Mouse (Mus musculus) lung, postnatal 0 days (tissue): ENCODE measurements around the gene Iqsec1. TPM values are rescaled to one million over a fixed set of nuclear protein-coding genes. Genes with fewer than 3 reads are reported as not detected.

Experiments used
- ATAC-seq: fragments of 200-750 bp; cut with Nextera tagmentation; 2 replicates; pipeline ENCODE4 v1.8.0; 2017; ENCODE audit warnings: moderate library complexity
- DNase-seq: peaks from one replicate; pipeline ENCODE4 v3.0.0-alpha.2; 2016; ENCODE audit warnings: low spot score
- H3K27ac ChIP-seq: fragments of 300-500 bp; sonication (generic); 2 replicates; pipeline ENCODE4 v1.5.1; 2014; ENCODE audit warnings: antibody characterized with exemption, mild to moderate bottlenecking, low read length, mixed read lengths
- H3K27me3 ChIP-seq: fragments of 300-500 bp; sonication (generic); replicated peaks from 2 replicates; pipeline ENCODE4 v1.6.1; 2014; ENCODE audit warnings: low read length, mixed read lengths; ENCODE audit not compliant: insufficient read depth
- H3K36me3 ChIP-seq: fragments of 300-500 bp; sonication (generic); 2 replicates; pipeline ENCODE4 v1.6.1; 2014; ENCODE audit warnings: low read length, mixed read lengths; ENCODE audit not compliant: insufficient read depth
- H3K4me1 ChIP-seq: fragments of 300-500 bp; sonication (generic); 2 replicates; pipeline ENCODE4 v1.6.1; 2014; ENCODE audit warnings: antibody characterized with exemption, low read depth, low read length, mixed read lengths; ENCODE audit not compliant: insufficient read depth
- H3K4me2 ChIP-seq: fragments of 300-500 bp; sonication (generic); replicated peaks from 2 replicates; pipeline ENCODE4 v1.6.1; 2014; ENCODE audit warnings: low read depth, mild to moderate bottlenecking, low read length, moderate library complexity, mixed read lengths
- H3K4me3 ChIP-seq: fragments of 300-500 bp; sonication (generic); 2 replicates; pipeline ENCODE4 v1.5.1; 2014; ENCODE audit warnings: low read depth, low read length
- H3K9ac ChIP-seq: fragments of 300-500 bp; sonication (generic); replicated peaks from 2 replicates; pipeline ENCODE4 v1.6.1; 2014; ENCODE audit warnings: low read depth, mild to moderate bottlenecking
- H3K9me3 ChIP-seq: fragments of 300-500 bp; sonication (generic); 2 replicates; pipeline ENCODE4 v1.6.1; 2016; ENCODE audit warnings: low read length, mixed read lengths
- CTCF ChIP-seq: IDR thresholded peaks from 2 replicates; pipeline ENCODE4 v1.5.1; 2016; ENCODE audit warnings: antibody characterized with exemption, mild to moderate bottlenecking
- EP300 ChIP-seq: IDR thresholded peaks from 2 replicates; pipeline ENCODE4 v1.6.1; 2016; ENCODE audit warnings: antibody characterized with exemption, mild to moderate bottlenecking, control low read depth
- WGBS: fragments of 180-500 bp; shearing (Covaris S2); extraction: QIAGEN DNeasy Blood & Tissue Kit; methylation state at CpG from one replicate; pipeline ENCODE4 v1.1.7; 2014; 5-methylcytosine and 5-hydroxymethylcytosine counted together
- polyA plus RNA-seq: library from polyadenylated mRNA; unstranded; fragments of >200 nt; fragmentation: Nextera tagmentation; extraction: Ambion mirVana; gene quantifications from 2 replicates; pipeline ENCODE4 v1.2.1, GENCODE M21; 2015

The Iqsec1 gene
- polyA plus RNA-seq, 1 experiment from 2014 or later = 18.6 TPM

DNA sequence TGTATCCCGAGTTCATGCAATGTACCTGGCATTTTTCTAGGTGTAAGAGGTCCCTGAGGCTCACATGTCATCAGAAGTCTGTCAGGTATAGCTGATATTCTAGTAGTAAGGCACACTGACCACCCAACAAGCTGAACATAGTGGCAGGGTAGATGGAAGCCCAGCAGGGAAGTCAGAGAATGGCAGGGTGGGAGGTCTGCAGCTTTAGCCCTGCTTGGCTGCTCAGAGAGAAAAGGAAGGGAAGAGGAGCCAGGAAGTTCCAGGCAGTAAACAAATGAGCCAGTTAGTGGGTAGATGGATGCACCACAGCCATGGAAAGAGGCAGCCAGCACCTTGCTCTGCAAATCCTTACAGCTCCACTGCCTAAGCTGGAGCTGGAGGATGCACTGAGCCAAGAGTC is 181.7 kb downstream of the Iqsec1 start:
- Histone ChIP-seq H3K27me3 (no peaks in the 10 kb centered on the region), H3K4me2 (no peak overlapping the region), H3K27ac (no peak overlapping the region), H3K36me3 (no peaks in the 10 kb centered on the region), H3K4me3 (no peak overlapping the region), H3K4me1 (no peaks in the 10 kb centered on the region), H3K9me3 (no peaks in the 10 kb centered on the region), H3K9ac (no peak overlapping the region)
- no peak for DNase-seq
- 79% methylated on average over 1 of the region's 1 CpGs for WGBS
- TF ChIP-seq EP300 (no peak), CTCF (no peak)
- no peak for ATAC-seq

GRCm38 (mm10) chr6:90805101-90805500 is 183.4 kb downstream of the Iqsec1 start:
- H3K27ac ChIP-seq = no peak overlapping the region
- no peak for ATAC-seq
- H3K9me3 ChIP-seq = no peaks in the 10 kb centered on the region
- H3K4me1 ChIP-seq = no peaks in the 10 kb centered on the region
- H3K36me3 ChIP-seq = no peaks in the 10 kb centered on the region
- H3K4me2 ChIP-seq = no peak overlapping the region
- WGBS = 40% methylated on average over 2 of the region's 2 CpGs
- no peak overlapping the region for H3K9ac ChIP-seq
- no peak for TF ChIP-seq EP300
- no peak for TF ChIP-seq CTCF
- no peaks in the 10 kb centered on the region for H3K27me3 ChIP-seq
- DNase-seq = no peak
- no peak overlapping the region for H3K4me3 ChIP-seq

DNA sequence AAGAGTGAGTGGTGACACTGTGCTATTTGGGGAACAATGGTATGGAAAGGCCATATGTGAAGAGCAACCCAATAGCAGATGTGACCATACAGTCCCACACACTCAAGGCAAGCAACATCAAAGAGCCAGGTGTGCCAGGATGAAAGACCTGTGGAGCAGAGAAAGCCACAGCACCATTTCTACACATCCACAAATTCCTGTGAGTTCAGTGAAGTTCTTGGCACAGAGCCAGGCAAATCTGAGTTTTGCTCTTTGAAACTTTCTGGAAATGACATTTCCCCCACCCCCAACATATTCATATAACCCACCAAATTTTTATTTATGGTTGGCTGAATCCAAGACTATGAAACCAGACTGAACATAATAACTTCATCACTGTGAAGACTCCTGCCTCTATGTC is 183.8 kb downstream of the Iqsec1 start:
- TF ChIP-seq CTCF = no peak
- TF ChIP-seq EP300 = no peak
- Histone ChIP-seq H3K27ac (no peak overlapping the region), H3K4me1 (no peaks in the 10 kb centered on the region), H3K9me3 (no peaks in the 10 kb centered on the region), H3K4me2 (no peak overlapping the region), H3K4me3 (no peak overlapping the region), H3K27me3 (no peaks in the 10 kb centered on the region), H3K9ac (no peak overlapping the region), H3K36me3 (no peaks in the 10 kb centered on the region)
- no peak for ATAC-seq
- no peak for DNase-seq

DNA sequence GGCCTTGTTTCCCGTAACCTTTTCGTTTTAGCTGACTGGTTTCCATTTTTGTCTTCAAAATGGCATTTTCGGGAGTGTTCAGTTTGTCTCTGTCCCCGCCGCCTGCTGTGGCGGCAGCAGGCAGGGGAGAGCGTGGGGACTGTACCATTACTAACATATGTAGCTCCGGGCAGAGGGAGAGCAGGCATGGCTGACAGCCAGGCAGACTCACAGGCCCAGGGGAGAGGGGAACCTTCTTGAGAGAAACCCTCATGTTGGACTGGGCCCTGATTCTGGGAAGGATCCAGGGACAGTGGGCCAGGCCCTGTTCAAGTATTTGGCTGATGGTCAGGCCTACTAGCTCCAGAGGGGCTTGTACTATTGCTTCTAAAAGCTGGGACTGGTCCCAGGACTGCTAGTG is 185.9 kb downstream of the Iqsec1 start:
- Histone ChIP-seq H3K4me3 (no peak overlapping the region), H3K9ac (no peak overlapping the region), H3K36me3 (no peaks in the 10 kb centered on the region), H3K27me3 (no peaks in the 10 kb centered on the region), H3K27ac (peak overlapping the region; percentile 76), H3K9me3 (no peaks in the 10 kb centered on the region), H3K4me2 (no peak overlapping the region), H3K4me1 (no peaks in the 10 kb centered on the region)
- ATAC-seq (peak; percentile 51), DNase-seq (peak; percentile 33)
- no peak for TF ChIP-seq CTCF
- TF ChIP-seq EP300 = no peak
- WGBS = 68% methylated on average over 8 of the region's 8 CpGs

GRCm38 (mm10) chr6:90802058-90802457 is 186.4 kb downstream of the Iqsec1 start:
- Histone ChIP-seq H3K4me1 (no peaks in the 10 kb centered on the region), H3K4me2 (no peak overlapping the region), H3K9ac (no peak overlapping the region), H3K27ac (peak overlapping the region; percentile 76), H3K4me3 (no peak overlapping the region), H3K36me3 (no peaks in the 10 kb centered on the region), H3K27me3 (no peaks in the 10 kb centered on the region), H3K9me3 (no peaks in the 10 kb centered on the region)
- DNase-seq = peak; percentile 88
- peak; percentile 80 for ATAC-seq
- no peak for TF ChIP-seq CTCF
- TF ChIP-seq EP300 = peak; percentile 40; the same call in 1 of the 2 replicates
- 55% methylated on average over 3 of the region's 3 CpGs for WGBS

GRCm38 (mm10) chr6:90800825-90801224 is 187.7 kb downstream of the Iqsec1 start:
- no peak overlapping the region for H3K4me3 ChIP-seq
- TF ChIP-seq CTCF (no peak), EP300 (no peak)
- no peak overlapping the region for H3K9ac ChIP-seq
- DNase-seq = no peak
- H3K9me3 ChIP-seq = no peaks in the 10 kb centered on the region
- H3K4me2 ChIP-seq = no peak overlapping the region
- no peak for ATAC-seq
- H3K27ac ChIP-seq = no peak overlapping the region
- no peaks in the 10 kb centered on the region for H3K36me3 ChIP-seq
- WGBS = 85% methylated on average over 2 of the region's 2 CpGs
- H3K27me3 ChIP-seq = no peaks in the 10 kb centered on the region
- no peaks in the 10 kb centered on the region for H3K4me1 ChIP-seq

- DNase-seq = no peak
- Histone ChIP-seq H3K9me3 (no peaks in the 10 kb centered on the region), H3K9ac (no peak overlapping the region), H3K4me3 (no peak overlapping the region), H3K36me3 (no peaks in the 10 kb centered on the region), H3K27ac (no peak overlapping the region), H3K4me2 (no peak overlapping the region), H3K27me3 (no peaks in the 10 kb centered on the region), H3K4me1 (no peaks in the 10 kb centered on the region)
- ATAC-seq = no peak
- 94% methylated on average over 1 of the region's 1 CpGs for WGBS
- TF ChIP-seq CTCF (no peak), EP300 (no peak)
Observed at GRCm38 (mm10) chr6:90799116-90799515, 189.4 kb downstream of the Iqsec1 start.
